In genomic region chr11:95773264-95773663, GRCm38 (mm10) we compare ENCODE assay signal across 23 mouse cellular contexts. TPM values are rescaled to one million over a fixed set of nuclear protein-coding genes. Genes with fewer than 3 reads are reported as not detected.
DNase-seq lines count a peak whose midpoint lies in the region; ATAC-seq and TF ChIP-seq lines count a peak whose summit lies in the region.
"Had no signal": no experiment of that assay in that cellular context is flagged by ENCODE, and none has a peak within 500 bp of the region (broad histone marks: within the 10 kb centered on the region; RNA-seq: fewer than 3 reads in every experiment).

No protein-coding gene starts in this region.

- intact Hi-C loops in gastrocnemius, adult 2 months (cut with DNase I) = no loop called here
- intact Hi-C loops in heart, postnatal 14 days (cut with DNase I) = loop anchor here (2.0 to 5.0 kb wide), 2 partner anchors 52 to 79 kb away; partner anchors contain the start of gene Phospho1

- H3K36me3 ChIP-seq in heart, postnatal 0 days (replicated peaks; ENCODE audit: control insufficient read depth, insufficient read depth, low read length) = peaks cover 8% of the 10 kb centered on the region
- H3K36me3 ChIP-seq in liver, embryonic 15.5 days (replicated peaks) = peaks cover 18% of the 10 kb centered on the region; the same call in 1 of the 2 replicates

- no peak for DNase-seq in gastrocnemius, adult 2 months
- DNase-seq in gastrocnemius, postnatal 25 days = no peak
- DNase-seq in heart, postnatal 0 days (ENCODE audit: low spot score) = no peak
- DNase-seq in heart, postnatal 14 days = no peak
- DNase-seq in liver = no peak
- DNase-seq in thymus, postnatal 14 days = no peak
- DNase-seq: adrenal gland, postnatal 36 days; cerebellum, adult 11 months; cerebellum, adult 9-11 months; gastrocnemius, postnatal 10 days; kidney, adult 18-20 months; right cerebral cortex, postnatal 25 days; thymus, postnatal 36 days had no signal

- TF ChIP-seq POLR2A in cortical plate, adult 2 months (IDR thresholded peaks at IDR 0.05; ENCODE audit: extremely low read depth, insufficient read depth, low read length) = no peak

- no peaks in the 10 kb centered on the region for H3K9me3 ChIP-seq in heart, postnatal 0 days (replicated peaks; ENCODE audit: control insufficient read depth, low read length)
- no peaks in the 10 kb centered on the region for H3K9me3 ChIP-seq in liver, embryonic 15.5 days (replicated peaks)
- H3K9me3 ChIP-seq: embryonic facial prominence, embryonic 10.5 days; forebrain, embryonic 15.5 days; heart, embryonic 13.5 days; hindbrain, embryonic 12.5 days; midbrain, embryonic 13.5 days; neural tube, embryonic 12.5 days had no signal

- ATAC-seq in heart, postnatal 0 days (ENCODE audit: insufficient read depth, low read depth) = peak; percentile 39; the same call in 1 of the 2 replicates
- no peak for ATAC-seq in liver, embryonic 15.5 days (ENCODE audit: insufficient read depth)
- ATAC-seq: forebrain, embryonic 15.5 days; inflammation-experienced regulatory T-cells, adult 6 months; midbrain, embryonic 13.5 days had no signal

- peaks cover 13% of the 10 kb centered on the region for H3K4me1 ChIP-seq in heart, postnatal 0 days (ENCODE audit: control insufficient read depth, insufficient read depth)
- H3K4me1 ChIP-seq in liver, embryonic 15.5 days (replicated peaks) = peaks cover 30% of the 10 kb centered on the region
- no peaks in the 10 kb centered on the region for H3K4me1 ChIP-seq in cortical plate, adult 2 months (ENCODE audit: control insufficient read depth, insufficient read depth, low read length)
- H3K4me1 ChIP-seq: forebrain, embryonic 15.5 days; hindbrain, embryonic 12.5 days; midbrain, embryonic 13.5 days; neural tube, embryonic 12.5 days had no signal

- no peak overlapping the region for H3K4me3 ChIP-seq in gastrocnemius, adult 2 months
- no peak overlapping the region for H3K4me3 ChIP-seq in heart, postnatal 0 days (ENCODE audit: low read depth, low read length)
- H3K4me3 ChIP-seq in liver, embryonic 15.5 days (replicated peaks) = no peak overlapping the region
- no peak overlapping the region for H3K4me3 ChIP-seq in cortical plate, adult 2 months (ENCODE audit: insufficient read depth, low read length)
- H3K4me3 ChIP-seq: embryonic facial prominence, embryonic 10.5 days; forebrain, embryonic 15.5 days; heart, embryonic 13.5 days; hindbrain, embryonic 12.5 days; midbrain, embryonic 13.5 days; neural tube, embryonic 12.5 days had no signal

- no peak overlapping the region for H3K9ac ChIP-seq in heart, postnatal 0 days (replicated peaks; ENCODE audit: low read depth, low read length)
- no peak overlapping the region for H3K9ac ChIP-seq in liver, embryonic 15.5 days
- H3K9ac ChIP-seq: forebrain, embryonic 15.5 days; heart, embryonic 13.5 days; hindbrain, embryonic 12.5 days; midbrain, embryonic 13.5 days; neural tube, embryonic 12.5 days had no signal

- TF ChIP-seq EP300 in heart, postnatal 0 days (IDR thresholded peaks at IDR 0.05; ENCODE audit: low read depth) = no peak

- peak overlapping the region; percentile 82 for H3K27ac ChIP-seq in gastrocnemius, adult 2 months
- H3K27ac ChIP-seq in heart, postnatal 0 days (ENCODE audit: low read depth) = peak overlapping the region; percentile 61
- H3K27ac ChIP-seq in liver, embryonic 15.5 days (replicated peaks) = peak overlapping the region; percentile 48; the same call in 1 of the 2 replicates
- 0 out of 2 replicates have a peak overlapping the region, but pooled peaks have one; percentile 12 for H3K27ac ChIP-seq in cortical plate, adult 2 months (ENCODE audit: insufficient read depth, low read length)
- H3K27ac ChIP-seq: embryonic facial prominence, embryonic 10.5 days; forebrain, embryonic 15.5 days; heart, embryonic 13.5 days; hindbrain, embryonic 12.5 days; kidney, postnatal 0 days; midbrain, embryonic 13.5 days; neural tube, embryonic 12.5 days had no signal

- H3K27me3 ChIP-seq in heart, postnatal 0 days (ENCODE audit: control insufficient read depth, insufficient read depth, low read length) = no peaks in the 10 kb centered on the region
- H3K27me3 ChIP-seq in liver, embryonic 15.5 days = no peaks in the 10 kb centered on the region
- H3K27me3 ChIP-seq: forebrain, embryonic 15.5 days; heart, embryonic 13.5 days; hindbrain, embryonic 12.5 days; midbrain, embryonic 13.5 days; neural tube, embryonic 12.5 days had no signal

- no peak overlapping the region for H3K4me2 ChIP-seq in heart, postnatal 0 days (ENCODE audit: low read depth, low read length)
- no peak overlapping the region for H3K4me2 ChIP-seq in liver, embryonic 15.5 days
- H3K4me2 ChIP-seq: forebrain, embryonic 15.5 days; heart, embryonic 13.5 days; hindbrain, embryonic 12.5 days; midbrain, embryonic 13.5 days; neural tube, embryonic 12.5 days had no signal

- WGBS in heart, postnatal 0 days = 46% methylated on average over 3 of the region's 3 CpGs
- WGBS in liver, embryonic 15.5 days (ENCODE audit: insufficient replicate concordance) = 86% methylated on average over 3 of the region's 3 CpGs

- TF ChIP-seq CTCF in gastrocnemius, adult 2 months (IDR thresholded peaks at IDR 0.05) = no peak
- no peak for TF ChIP-seq CTCF in heart, postnatal 0 days (IDR thresholded peaks at IDR 0.05; ENCODE audit: low read depth)
- TF ChIP-seq CTCF in cortical plate, adult 2 months (IDR thresholded peaks at IDR 0.05; ENCODE audit: extremely low read depth, insufficient read depth, low read length) = no peak

RNA-seq across cellular contexts. Expression of gene B130006D01Rik, which starts 49.9 kb away (rescaled TPM):
- under 1 TPM; 0.28 to 0.45 TPM for total RNA-seq in gastrocnemius, adult 2 months (2021)
- under 1 TPM; 0.29 to 0.36 TPM for total RNA-seq in gastrocnemius, postnatal 25 days (2021)
- total RNA-seq in heart, postnatal 0 days (2014; rRNA removed; ENCODE audit: low replicate concordance) = 0.57 TPM in 1 of 2 replicates, not detected in the other
- 0.23 and 0.45 TPM in 2 replicates for polyA plus RNA-seq in heart, postnatal 0 days (2015; fragmentation: Nextera tagmentation; extraction: Ambion mirVana)
- under 1 TPM; 0.53 to 0.61 TPM for total RNA-seq in heart, postnatal 14 days (2021)
- 0.28 and 0.29 TPM in 2 replicates for polyA plus RNA-seq in liver, embryonic 15.5 days (2015; fragmentation: Nextera tagmentation; extraction: Ambion mirVana)
- 0.40 and 0.51 TPM in 2 replicates for polyA plus RNA-seq in cortical plate, adult 2 months (2012; rRNA removed)

RNA-seq across cellular contexts. Expression of gene Phospho1, which starts 51.0 kb away (rescaled TPM):
- 100 to 1,000 TPM; 274 to 394 TPM for total RNA-seq in gastrocnemius, adult 2 months (2021)
- total RNA-seq in gastrocnemius, postnatal 25 days (2021) = 100 to 1,000 TPM; 288 to 335 TPM
- 45.0 and 46.6 TPM in 2 replicates for total RNA-seq in heart, postnatal 0 days (2014; rRNA removed; ENCODE audit: low replicate concordance)
- 6.7 and 7.9 TPM in 2 replicates for polyA plus RNA-seq in heart, postnatal 0 days (2015; fragmentation: Nextera tagmentation; extraction: Ambion mirVana)
- total RNA-seq in heart, postnatal 14 days (2021) = 100 to 1,000 TPM; 172 to 179 TPM
- 6.4 and 7.1 TPM in 2 replicates for polyA plus RNA-seq in liver, embryonic 15.5 days (2015; fragmentation: Nextera tagmentation; extraction: Ambion mirVana)
- 72.8 and 74.3 TPM in 2 replicates for polyA plus RNA-seq in cortical plate, adult 2 months (2012; rRNA removed)
- polyA plus RNA-seq: embryonic facial prominence, embryonic 10.5 days; forebrain, embryonic 15.5 days; hindbrain, embryonic 12.5 days; inflammation-experienced regulatory T-cells, adult 6 months; kidney, postnatal 0 days; midbrain, embryonic 13.5 days; neural tube, embryonic 12.5 days had no signal

Comparison
In these comparisons a context has a peak if more than half of its experiments do, and no peak if none do; other contexts are left out.
1. H3K27ac ChIP-seq: peak in every context shown above with its lines; median percentile 82 in gastrocnemius, adult 2 months; 61 in heart, postnatal 0 days; 48 in liver, embryonic 15.5 days; 12 in cortical plate, adult 2 months.